Mouse (Mus musculus) testis, adult 2 months (tissue): ENCODE measurements around the gene Cntnap2. TPM values are rescaled to one million over a fixed set of nuclear protein-coding genes. Genes with fewer than 3 reads are reported as not detected.

Source experiments
- H3K27ac ChIP-seq: fragments of 200-500 bp; 2 replicates; pipeline ENCODE4 v1.5.1; 2012; ENCODE audit warnings: low read depth, low read length; ENCODE audit not compliant: control insufficient read depth, insufficient read depth
- H3K27me3 ChIP-seq: fragments of 200-500 bp; 2 replicates; pipeline ENCODE4 v1.6.1; 2012; ENCODE audit warnings: mild to moderate bottlenecking, low read length, moderate library complexity; ENCODE audit not compliant: control insufficient read depth, insufficient read depth
- H3K36me3 ChIP-seq: fragments of 200-500 bp; 2 replicates; pipeline ENCODE4 v1.6.1; 2012; ENCODE audit warnings: mild to moderate bottlenecking, low read length; ENCODE audit not compliant: control insufficient read depth, insufficient read depth
- H3K4me1 ChIP-seq: fragments of 200-500 bp; 2 replicates; pipeline ENCODE4 v1.6.1; 2012; ENCODE audit warnings: low read length; ENCODE audit not compliant: control insufficient read depth, insufficient read depth
- H3K4me3 ChIP-seq: fragments of 200-500 bp; 2 replicates; pipeline ENCODE4 v1.5.1; 2012; ENCODE audit warnings: low read depth, mild to moderate bottlenecking, low read length, moderate library complexity, mixed read lengths; ENCODE audit not compliant: control insufficient read depth
- CTCF ChIP-seq: fragments of 200-500 bp; IDR thresholded peaks from 2 replicates; pipeline ENCODE4 v1.5.1; 2012; ENCODE audit warnings: low read depth, mild to moderate bottlenecking, inconsistent platforms, low read length, moderate library complexity; ENCODE audit not compliant: control insufficient read depth, insufficient read depth, insufficient replicate concordance
- POLR2A ChIP-seq: fragments of 200-500 bp; IDR thresholded peaks from 2 replicates; pipeline ENCODE4 v1.6.1; 2012; ENCODE audit warnings: low read depth, mild to moderate bottlenecking, inconsistent platforms, low read length, moderate library complexity; ENCODE audit not compliant: control insufficient read depth
- polyA plus RNA-seq: library from polyadenylated mRNA; depleted of rRNA; stranded (reverse); fragments of >200 nt; gene quantifications from 2 replicates; pipeline ENCODE4 v1.2.3, GENCODE M21; 2012

The Cntnap2 gene
- polyA plus RNA-seq, 1 experiment = 49.6 TPM

GRCm38 (mm10) chr6:47318705-47319104, 2259.5 kb downstream of the Cntnap2 start:
- Histone ChIP-seq H3K27me3 (no peaks in the 10 kb centered on the region), H3K4me1 (no peaks in the 10 kb centered on the region), H3K4me3 (no peak overlapping the region), H3K36me3 (no peaks in the 10 kb centered on the region), H3K27ac (peak overlapping the region; percentile 27)
- TF ChIP-seq POLR2A (no peak), CTCF (no peak)

DNA sequence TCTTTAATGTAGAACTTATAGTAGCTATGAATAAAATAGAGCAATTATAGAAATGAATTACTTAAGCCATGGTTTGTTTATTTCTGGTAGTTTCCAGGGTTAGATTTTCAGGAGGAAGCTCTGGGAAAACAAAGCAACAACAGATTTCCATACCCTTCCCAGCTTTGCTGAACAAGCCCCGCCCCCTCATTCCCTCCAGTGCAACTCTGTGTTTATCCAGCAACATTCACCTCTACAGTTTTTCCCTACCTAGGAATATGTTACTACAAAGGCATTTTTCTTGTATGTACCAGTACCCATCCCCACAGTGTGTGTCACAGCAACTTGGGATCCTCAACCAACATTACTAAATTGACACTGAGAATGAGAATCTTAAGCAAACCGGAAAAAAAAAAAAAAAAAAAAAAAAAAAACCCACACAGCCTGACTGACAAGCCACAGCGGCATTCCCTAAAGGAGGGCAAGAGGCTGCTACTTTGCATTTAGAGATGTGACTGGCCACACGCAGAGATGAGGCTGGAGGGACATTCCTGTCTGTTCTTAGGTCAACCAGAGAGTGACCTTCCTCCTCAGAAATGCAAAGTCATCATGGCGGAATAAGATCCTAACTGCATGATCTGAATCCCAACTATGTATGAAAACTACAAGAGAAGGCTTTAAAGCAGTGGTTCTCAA, 2260.3 kb downstream of the Cntnap2 start:
- H3K27me3 ChIP-seq = no peaks in the 10 kb centered on the region
- H3K36me3 ChIP-seq = no peaks in the 10 kb centered on the region
- H3K4me1 ChIP-seq = no peaks in the 10 kb centered on the region
- TF ChIP-seq CTCF (no peak), POLR2A (no peak)
- H3K27ac ChIP-seq = no peak overlapping the region
- H3K4me3 ChIP-seq = no peak overlapping the region

DNA sequence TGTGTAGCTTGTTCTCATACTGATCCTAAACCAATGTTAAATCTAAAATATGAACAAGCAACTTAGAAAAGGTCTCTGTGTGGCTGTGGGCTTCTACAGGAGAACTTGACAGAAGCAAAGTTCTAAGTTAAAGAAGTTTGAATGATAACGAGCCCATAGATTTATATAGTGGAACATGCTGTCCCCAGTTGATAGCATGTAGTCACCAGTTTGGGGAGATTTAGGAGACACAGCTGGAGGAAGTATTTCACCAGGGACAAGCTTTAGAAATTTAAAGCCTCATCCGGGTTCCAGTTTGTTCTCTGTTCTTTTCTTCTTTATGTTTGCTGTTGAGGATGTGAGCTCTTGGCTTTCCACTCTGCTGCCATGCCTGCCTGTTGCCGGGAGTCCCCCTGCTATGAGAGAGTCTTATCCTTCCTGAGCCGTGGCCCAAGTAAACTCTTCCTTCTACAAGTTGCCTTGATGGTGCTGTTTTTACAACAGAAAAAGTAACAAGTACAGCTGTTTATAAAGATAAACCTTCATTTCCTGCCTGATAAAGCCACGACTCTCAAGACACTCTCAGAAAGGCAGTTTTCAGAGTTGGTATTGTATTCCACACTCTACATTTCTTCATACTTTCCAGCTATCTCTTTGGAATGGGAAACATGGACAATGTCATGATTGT, 2264.1 kb downstream of the Cntnap2 start:
- no peaks in the 10 kb centered on the region for H3K36me3 ChIP-seq
- TF ChIP-seq CTCF (no peak), POLR2A (no peak)
- no peak overlapping the region for H3K27ac ChIP-seq
- H3K4me1 ChIP-seq = no peaks in the 10 kb centered on the region
- H3K27me3 ChIP-seq = no peaks in the 10 kb centered on the region
- no peak overlapping the region for H3K4me3 ChIP-seq

DNA sequence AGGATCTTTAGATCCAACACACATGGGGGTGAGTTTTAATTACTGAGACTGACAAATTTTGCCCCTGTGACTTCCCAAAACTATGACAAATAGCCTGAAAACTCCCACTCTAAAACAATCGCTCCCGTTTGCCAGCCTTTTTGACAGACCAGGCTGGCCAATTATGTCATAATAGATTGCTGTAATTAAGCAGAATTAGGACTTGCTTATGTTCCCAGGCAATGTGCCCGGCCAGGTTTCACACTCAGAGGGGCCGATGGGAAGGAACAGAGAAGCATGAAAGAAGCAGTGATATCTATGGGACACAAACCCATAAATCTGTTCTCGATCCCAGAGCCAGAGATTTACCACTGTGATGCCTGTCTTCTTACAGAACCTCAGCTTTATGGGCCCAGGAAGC, 2264.7 kb downstream of the Cntnap2 start:
- no peak for TF ChIP-seq CTCF
- no peak for TF ChIP-seq POLR2A
- H3K4me3 ChIP-seq = no peak overlapping the region
- H3K4me1 ChIP-seq = no peaks in the 10 kb centered on the region
- H3K36me3 ChIP-seq = no peaks in the 10 kb centered on the region
- no peaks in the 10 kb centered on the region for H3K27me3 ChIP-seq
- no peak overlapping the region for H3K27ac ChIP-seq

DNA sequence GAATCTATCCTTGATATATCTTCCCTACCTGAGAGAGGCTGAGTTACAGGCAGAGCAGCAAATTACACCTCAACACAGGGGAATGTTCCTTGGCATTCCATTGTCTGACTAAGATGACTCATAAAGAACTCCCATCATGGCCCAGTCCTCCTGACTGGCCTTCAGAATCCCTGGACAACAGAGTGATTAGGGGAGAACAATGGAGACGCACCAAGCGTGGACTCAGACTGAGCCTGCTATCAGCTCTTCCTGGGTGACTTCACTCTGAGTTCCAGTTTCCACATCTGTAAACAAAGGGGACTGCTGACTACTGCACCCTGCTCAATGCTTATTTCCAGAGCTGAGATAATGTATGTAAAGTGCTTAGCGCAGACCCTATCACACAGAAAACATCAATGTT, 2269.1 kb downstream of the Cntnap2 start:
- no peak overlapping the region for H3K27ac ChIP-seq
- no peaks in the 10 kb centered on the region for H3K27me3 ChIP-seq
- H3K4me3 ChIP-seq = no peak overlapping the region
- TF ChIP-seq POLR2A = no peak
- no peak for TF ChIP-seq CTCF
- H3K4me1 ChIP-seq = no peaks in the 10 kb centered on the region
- H3K36me3 ChIP-seq = no peaks in the 10 kb centered on the region

DNA sequence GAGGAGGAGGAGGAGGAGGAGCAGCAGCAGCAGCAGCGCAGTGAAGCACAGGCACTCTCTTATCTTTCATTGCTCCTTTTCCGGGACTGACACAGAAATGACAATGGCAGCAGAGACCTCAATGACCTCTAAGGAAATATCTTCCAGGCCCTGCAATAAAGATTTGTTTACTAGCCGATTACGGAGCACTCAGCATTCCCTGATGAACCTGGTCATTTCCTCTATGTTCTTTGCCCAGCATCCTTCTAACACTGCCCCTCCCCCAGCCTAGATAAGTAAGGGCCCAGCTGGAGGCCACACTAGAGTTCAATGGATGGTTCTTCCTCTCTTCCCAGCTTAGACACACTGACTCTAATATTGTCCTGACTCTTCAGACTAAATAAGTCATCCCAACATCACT, 2270.1 kb downstream of the Cntnap2 start:
- Histone ChIP-seq H3K36me3 (no peaks in the 10 kb centered on the region), H3K27ac (no peak overlapping the region), H3K4me1 (no peaks in the 10 kb centered on the region), H3K4me3 (no peak overlapping the region), H3K27me3 (no peaks in the 10 kb centered on the region)
- TF ChIP-seq POLR2A = no peak
- TF ChIP-seq CTCF = no peak

GRCm38 (mm10) chr6:47333016-47333415, 2273.9 kb downstream of the Cntnap2 start:
- Histone ChIP-seq H3K36me3 (no peaks in the 10 kb centered on the region), H3K4me1 (peaks cover 2% of the 10 kb centered on the region; the same call in 1 of the 2 replicates), H3K27me3 (no peaks in the 10 kb centered on the region), H3K27ac (no peak overlapping the region), H3K4me3 (no peak overlapping the region)
- TF ChIP-seq POLR2A (no peak), CTCF (no peak)

GRCm38 (mm10) chr6:47334377-47334776, 2275.2 kb downstream of the Cntnap2 start:
- H3K4me3 ChIP-seq = no peak overlapping the region
- H3K27ac ChIP-seq = no peak overlapping the region
- no peak for TF ChIP-seq CTCF
- TF ChIP-seq POLR2A = no peak
- peaks cover 2% of the 10 kb centered on the region; the same call in 1 of the 2 replicates for H3K4me1 ChIP-seq
- no peaks in the 10 kb centered on the region for H3K27me3 ChIP-seq
- H3K36me3 ChIP-seq = no peaks in the 10 kb centered on the region
